13 mouse cellular contexts compared by ENCODE assay signal in genomic region chr11:119565684-119566083, GRCm38 (mm10). TPM values are rescaled to one million over a fixed set of nuclear protein-coding genes. Genes with fewer than 3 reads are reported as not detected.
DNase-seq lines count a peak whose midpoint lies in the region; ATAC-seq and TF ChIP-seq lines count a peak whose summit lies in the region.
"Had no signal": no experiment of that assay in that cellular context is flagged by ENCODE, and none has a peak within 500 bp of the region (broad histone marks: within the 10 kb centered on the region; RNA-seq: fewer than 3 reads in every experiment).

No protein-coding gene starts in this region.

- H3K4me2 ChIP-seq in heart, embryonic 11.5 days, result 0 out of 2 replicates have a peak overlapping the region, but pooled peaks have one; percentile 10
- H3K4me2 ChIP-seq: embryonic facial prominence, embryonic 15.5 days; liver, embryonic 15.5 days had no signal

- no peak for ATAC-seq in heart, embryonic 11.5 days (replicated peaks; ENCODE audit: insufficient number of reproducible peaks, low FRiP score, low TSS enrichment)
- ATAC-seq in monocyte, adult 5-6 weeks (replicated peaks; ENCODE audit: insufficient number of reproducible peaks, low FRiP score, low TSS enrichment, poor library complexity, severe bottlenecking), result no peak
- ATAC-seq: intestine, embryonic 16.5 days had no signal

- H3K36me3 ChIP-seq in heart, embryonic 11.5 days (ENCODE audit: control insufficient read depth, insufficient read depth, low read length), result no peaks in the 10 kb centered on the region
- H3K36me3 ChIP-seq in E14TG2a.4 (ENCODE audit: insufficient read depth, low read length), result no peaks in the 10 kb centered on the region
- H3K36me3 ChIP-seq in kidney, adult 2 months (ENCODE audit: control insufficient read depth, insufficient read depth, low read length), result no peaks in the 10 kb centered on the region
- H3K36me3 ChIP-seq: embryonic facial prominence, embryonic 15.5 days; liver, embryonic 15.5 days had no signal

- no peak overlapping the region for H3K4me3 ChIP-seq in heart, embryonic 11.5 days (ENCODE audit: low read depth, low read length)
- peak overlapping the region; percentile 51; the same call in 1 of the 2 replicates for H3K4me3 ChIP-seq in E14TG2a.4 (replicated peaks; ENCODE audit: low read length)
- no peak overlapping the region for H3K4me3 ChIP-seq in kidney, adult 2 months (ENCODE audit: insufficient read depth, low read depth, low read length)
- H3K4me3 ChIP-seq: embryonic facial prominence, embryonic 15.5 days; layer of hippocampus, adult 2 months; liver, embryonic 15.5 days had no signal

- no peak overlapping the region for H3K27ac ChIP-seq in heart, embryonic 11.5 days (ENCODE audit: low read depth, low read length)
- no peak overlapping the region for H3K27ac ChIP-seq in kidney, adult 2 months (ENCODE audit: insufficient read depth, low read depth, low read length)
- H3K27ac ChIP-seq: embryonic facial prominence, embryonic 15.5 days; layer of hippocampus, adult 2 months; liver, embryonic 15.5 days had no signal

- no peaks in the 10 kb centered on the region for H3K9me3 ChIP-seq in heart, embryonic 11.5 days (replicated peaks; ENCODE audit: control insufficient read depth, low read length)
- no peaks in the 10 kb centered on the region for H3K9me3 ChIP-seq in E14TG2a.4 (ENCODE audit: low read length)
- H3K9me3 ChIP-seq: embryonic facial prominence, embryonic 15.5 days; liver, embryonic 15.5 days had no signal

- TF ChIP-seq POLR2A in kidney, adult 2 months (IDR thresholded peaks at IDR 0.05; ENCODE audit: low read depth, low read length), result no peak

- DNase-seq in heart, postnatal 4 days, result no peak
- peak; percentile 60 to 68 for DNase-seq in left cerebral cortex, adult 18-20 months (ENCODE audit: low spot score in 2 of 2)
- DNase-seq in left cerebral cortex, adult 11 months (ENCODE audit: low spot score), result no peak
- DNase-seq in ZHBTc4 (ENCODE audit: low read depth, low spot score), result peak; percentile 53
- no peak for DNase-seq in kidney, adult 2 months
- DNase-seq: lung, postnatal 4 days had no signal

- peaks cover 4% of the 10 kb centered on the region; the same call in 1 of the 2 replicates for H3K4me1 ChIP-seq in heart, embryonic 11.5 days (ENCODE audit: control insufficient read depth, insufficient read depth, low read length)
- peaks cover 39% of the 10 kb centered on the region for H3K4me1 ChIP-seq in E14TG2a.4 (replicated peaks; ENCODE audit: low read depth, low read length)
- H3K4me1 ChIP-seq in kidney, adult 2 months (ENCODE audit: control insufficient read depth, insufficient read depth, low read length), result no peaks in the 10 kb centered on the region
- H3K4me1 ChIP-seq: embryonic facial prominence, embryonic 15.5 days; liver, embryonic 15.5 days had no signal

- H3K9ac ChIP-seq in heart, embryonic 11.5 days (ENCODE audit: low read depth, low read length), result no peak overlapping the region
- H3K9ac ChIP-seq: embryonic facial prominence, embryonic 15.5 days; liver, embryonic 15.5 days had no signal

- no peak for TF ChIP-seq CTCF in E14TG2a.4 (conservative IDR thresholded peaks at IDR 0.05; ENCODE audit: low read length)
- TF ChIP-seq CTCF in kidney, adult 2 months (conservative IDR thresholded peaks at IDR 0.05; ENCODE audit: insufficient read depth, insufficient read length, low read depth, low read length), result no peak

- peaks cover 20% of the 10 kb centered on the region for H3K27me3 ChIP-seq in heart, embryonic 11.5 days (ENCODE audit: control insufficient read depth, insufficient read depth, low read length)
- H3K27me3 ChIP-seq in E14TG2a.4 (ENCODE audit: insufficient read depth, low read length), result peaks cover 54% of the 10 kb centered on the region
- H3K27me3 ChIP-seq in kidney, adult 2 months (replicated peaks; ENCODE audit: control insufficient read depth, insufficient read depth, low read length), result no peaks in the 10 kb centered on the region

- WGBS in heart, embryonic 11.5 days (ENCODE audit: insufficient replicate concordance), result 30% methylated on average over 10 of the region's 10 CpGs
- 33% methylated on average over 10 of the region's 10 CpGs for WGBS in kidney, adult 2 months

RNA-seq across cellular contexts. Expression of gene Nptx1, which starts 18.1 kb away (rescaled TPM):
- polyA plus RNA-seq in heart, embryonic 11.5 days (2014; fragmentation: Nextera tagmentation; extraction: Ambion mirVana), result 0.72 and 0.90 TPM in 2 replicates
- under 1 TPM; 0.50 to 0.74 TPM for total RNA-seq in heart, postnatal 4 days (2021)
- total RNA-seq in left cerebral cortex, adult 18-20 months (2021), result 100 to 1,000 TPM; 226 to 265 TPM
- 0.29 TPM in 1 of 3 replicates, not detected in the others for total RNA-seq in monocyte, adult 5-6 weeks (2017)
- 0.08 and 0.10 TPM in 2 replicates for polyA plus RNA-seq in kidney, adult 2 months (2012; rRNA removed)
- polyA plus RNA-seq: liver, embryonic 15.5 days had no signal

RNA-seq across cellular contexts. Expression of gene Rptor, which starts 37.0 kb away (rescaled TPM):
- polyA plus RNA-seq in heart, embryonic 11.5 days (2014; fragmentation: Nextera tagmentation; extraction: Ambion mirVana), result 9.7 and 9.8 TPM in 2 replicates
- total RNA-seq in heart, postnatal 4 days (2021), result 10 to 100 TPM; 44.2 to 45.6 TPM
- 10 to 100 TPM; 63.1 to 64.1 TPM for total RNA-seq in left cerebral cortex, adult 18-20 months (2021)
- total RNA-seq in monocyte, adult 5-6 weeks (2017), result 13.5 to 38.4 TPM (median 15.3 TPM) in 3 replicates
- polyA plus RNA-seq in kidney, adult 2 months (2012; rRNA removed), result 20.7 and 23.4 TPM in 2 replicates

Comparison
In these comparisons a context has a peak if more than half of its experiments do, and no peak if none do; other contexts are left out.
1. DNase-seq: peak in left cerebral cortex, adult 18-20 months (2 of 2) and ZHBTc4 (single experiment); none in heart, postnatal 4 days (single experiment), left cerebral cortex, adult 11 months (single experiment) and kidney, adult 2 months (single experiment).
2. RNA of gene Nptx1, which starts 18.1 kb away (total RNA-seq): 226 to 265 TPM in left cerebral cortex, adult 18-20 months; 0.50 to 0.74 TPM in heart, postnatal 4 days and 0.29 TPM in monocyte, adult 5-6 weeks; every median in the first group is over 100 times any median in the second.